Mouse (Mus musculus) stomach, embryonic 16.5 days (tissue): ENCODE data around the gene Purb. TPM values are rescaled to one million over a fixed set of nuclear protein-coding genes. Genes with fewer than 3 reads are reported as not detected.

ENCODE experiments used
- ATAC-seq: fragments of 200-750 bp; cut with Nextera tagmentation; 2 replicates; pipeline ENCODE4 v1.8.0; 2017; ENCODE audit warnings: moderate number of reproducible peaks, moderate TSS enrichment; ENCODE audit not compliant: insufficient read depth, low FRiP score
- H3K27ac ChIP-seq: fragments of 300-500 bp; sonication (generic); 2 replicates; pipeline ENCODE4 v1.5.1; 2014; ENCODE audit warnings: low read length
- H3K27me3 ChIP-seq: fragments of 300-500 bp; sonication (generic); 2 replicates; pipeline ENCODE4 v1.6.1; 2014; ENCODE audit warnings: low read length, control low read depth, mixed read lengths; ENCODE audit not compliant: control insufficient read depth, insufficient read depth
- H3K36me3 ChIP-seq: fragments of 300-500 bp; sonication (generic); 2 replicates; pipeline ENCODE4 v1.6.1; 2014; ENCODE audit warnings: low read length; ENCODE audit not compliant: control insufficient read depth, insufficient read depth
- H3K4me1 ChIP-seq: fragments of 300-500 bp; sonication (generic); 2 replicates; pipeline ENCODE4 v1.6.1; 2014; ENCODE audit warnings: low read length, control low read depth, mixed read lengths; ENCODE audit not compliant: control insufficient read depth, insufficient read depth
- H3K4me2 ChIP-seq: fragments of 300-500 bp; sonication (generic); 2 replicates; pipeline ENCODE4 v1.6.1; 2014; ENCODE audit warnings: low read depth, low read length, mixed read lengths
- H3K4me3 ChIP-seq: fragments of 300-500 bp; sonication (generic); replicated peaks from 2 replicates; pipeline ENCODE4 v1.5.1; 2014; ENCODE audit warnings: mild to moderate bottlenecking, low read length
- H3K9ac ChIP-seq: fragments of 300-500 bp; sonication (generic); 2 replicates; pipeline ENCODE4 v1.6.1; 2014; ENCODE audit warnings: low read length
- H3K9me3 ChIP-seq: fragments of 300-500 bp; sonication (generic); replicated peaks from 2 replicates; pipeline ENCODE4 v1.6.1; 2016; ENCODE audit warnings: low read length, control low read depth; ENCODE audit not compliant: control insufficient read depth
- WGBS: fragments of 180-500 bp; shearing (Covaris S2); extraction: QIAGEN DNeasy Blood & Tissue Kit; methylation state at CpG from one replicate; pipeline ENCODE4 v1.1.7; 2014; 5-methylcytosine and 5-hydroxymethylcytosine counted together
- polyA plus RNA-seq: library from polyadenylated mRNA; unstranded; fragments of >200 nt; fragmentation: Nextera tagmentation; extraction: Ambion mirVana; gene quantifications from 2 replicates; pipeline ENCODE4 v1.2.1, GENCODE M21; 2015

Gene Purb
- polyA plus RNA-seq, 1 experiment from 2014 or later: 30.9 TPM

DNA sequence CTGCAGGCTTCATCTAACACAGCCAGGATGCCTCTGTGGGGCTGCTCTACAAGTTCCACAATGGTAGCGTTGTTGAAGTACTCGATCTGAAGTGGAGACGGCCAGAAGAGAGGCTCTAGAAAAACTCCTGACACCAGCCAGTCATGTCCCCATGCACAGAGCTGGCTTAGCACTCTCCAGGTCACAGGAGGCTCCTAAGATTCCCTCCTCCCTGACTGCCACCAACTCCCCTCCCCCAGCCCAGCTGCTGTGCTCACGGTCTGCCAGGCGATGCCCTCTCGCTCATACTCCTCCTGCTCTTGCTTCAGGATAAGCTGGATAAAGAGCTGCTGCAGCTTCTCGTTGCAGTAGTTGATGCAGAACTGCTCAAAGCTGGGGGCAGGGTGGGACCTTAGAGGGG lies 39.1 kb upstream of the Purb start:
- Histone ChIP-seq H3K9ac (no peak overlapping the region), H3K27me3 (no peaks in the 10 kb centered on the region), H3K4me1 (no peaks in the 10 kb centered on the region), H3K4me3 (no peak overlapping the region), H3K27ac (no peak overlapping the region), H3K36me3 (no peaks in the 10 kb centered on the region), H3K9me3 (no peaks in the 10 kb centered on the region), H3K4me2 (no peak overlapping the region)
- no peak for ATAC-seq
- 36% methylated on average over 7 of the region's 7 CpGs for WGBS

DNA sequence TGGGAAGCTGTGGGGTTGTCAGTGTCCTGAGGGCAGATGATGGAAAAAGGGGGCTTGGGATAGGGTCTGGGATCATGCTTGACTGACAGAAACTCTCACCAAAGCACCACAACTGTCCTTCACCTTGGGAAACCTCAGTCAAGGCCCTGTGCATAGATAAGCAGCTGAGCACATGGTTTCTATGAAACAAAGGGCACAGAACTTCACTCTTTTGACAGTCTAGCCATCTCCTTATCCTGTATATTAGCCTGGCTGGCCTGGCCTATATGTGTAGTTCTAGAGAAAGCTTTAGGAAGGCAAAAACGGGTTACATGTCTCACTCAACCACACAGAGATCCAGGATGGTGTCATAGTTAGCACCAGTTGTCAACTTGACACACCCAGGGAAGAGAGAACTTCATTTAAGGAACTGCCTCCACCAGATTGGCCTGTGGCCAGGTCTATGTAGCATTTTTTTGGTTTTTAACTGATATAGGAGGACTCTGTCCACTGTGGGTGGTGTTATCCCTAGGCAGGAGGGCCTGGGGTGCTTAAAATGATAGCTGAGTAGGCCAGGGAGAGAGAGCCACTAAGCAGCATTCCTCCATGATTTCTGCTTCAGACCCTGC lies 32.7 kb upstream of the Purb start:
- H3K4me1 ChIP-seq: no peaks in the 10 kb centered on the region
- no peaks in the 10 kb centered on the region for H3K27me3 ChIP-seq
- H3K4me3 ChIP-seq: no peak overlapping the region
- H3K36me3 ChIP-seq: no peaks in the 10 kb centered on the region
- H3K27ac ChIP-seq: no peak overlapping the region
- no peak for ATAC-seq
- H3K9ac ChIP-seq: no peak overlapping the region
- WGBS: 54% methylated on average over 1 of the region's 1 CpGs
- no peak overlapping the region for H3K4me2 ChIP-seq
- no peaks in the 10 kb centered on the region for H3K9me3 ChIP-seq

DNA sequence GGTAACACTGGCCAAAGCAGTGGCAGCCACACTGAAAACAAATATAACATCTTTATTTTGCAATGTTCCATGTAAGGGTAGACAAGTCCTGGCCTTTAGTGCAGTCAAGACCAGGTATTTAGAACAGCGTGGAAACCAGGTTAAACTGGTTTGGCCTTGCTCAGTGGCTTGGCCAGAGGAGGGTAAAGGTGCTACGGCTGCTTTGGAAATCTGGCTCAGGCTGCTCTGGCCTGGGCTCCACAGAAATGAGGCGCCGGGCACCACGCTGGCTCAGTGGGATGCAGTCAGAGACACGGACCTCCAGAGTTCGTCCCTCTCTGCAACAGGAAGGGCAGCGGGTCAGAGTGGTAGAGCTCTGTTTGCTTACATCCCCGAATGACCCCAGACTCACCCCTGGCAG lies 30.8 kb upstream of the Purb start:
- no peak for ATAC-seq

DNA sequence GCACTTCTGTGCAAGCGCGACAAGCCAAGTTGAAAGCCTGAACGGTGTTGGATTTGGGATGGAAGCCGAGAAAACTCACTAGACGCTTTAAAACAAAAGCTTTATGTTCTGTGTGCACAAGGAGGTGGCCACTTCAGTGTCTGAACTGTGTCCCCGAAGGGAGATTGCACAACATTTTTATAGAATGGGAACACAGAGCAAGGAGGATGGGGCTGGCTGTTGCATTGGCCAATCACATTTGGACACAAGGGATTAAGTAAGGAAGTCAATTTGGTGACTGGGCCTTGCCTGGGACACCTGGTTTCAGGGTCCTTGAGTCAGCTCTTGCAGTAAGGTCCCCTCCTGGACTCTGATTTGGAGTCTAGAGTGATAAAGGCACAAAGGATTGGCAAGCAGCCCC lies 29.0 kb upstream of the Purb start:
- 62% methylated on average over 6 of the region's 6 CpGs for WGBS
- Histone ChIP-seq H3K9me3 (no peaks in the 10 kb centered on the region), H3K27me3 (no peaks in the 10 kb centered on the region), H3K4me3 (no peak overlapping the region), H3K4me1 (no peaks in the 10 kb centered on the region), H3K27ac (no peak overlapping the region), H3K9ac (no peak overlapping the region), H3K36me3 (no peaks in the 10 kb centered on the region), H3K4me2 (no peak overlapping the region)
- no peak for ATAC-seq

More for the DNA sequence above, 30.8 kb upstream of the Purb start:
- Histone ChIP-seq H3K9me3 (no peaks in the 10 kb centered on the region), H3K4me1 (no peaks in the 10 kb centered on the region), H3K27ac (no peak overlapping the region), H3K4me2 (no peak overlapping the region), H3K4me3 (no peak overlapping the region), H3K9ac (no peak overlapping the region), H3K36me3 (no peaks in the 10 kb centered on the region), H3K27me3 (no peaks in the 10 kb centered on the region)
- 68% methylated on average over 9 of the region's 9 CpGs for WGBS

DNA sequence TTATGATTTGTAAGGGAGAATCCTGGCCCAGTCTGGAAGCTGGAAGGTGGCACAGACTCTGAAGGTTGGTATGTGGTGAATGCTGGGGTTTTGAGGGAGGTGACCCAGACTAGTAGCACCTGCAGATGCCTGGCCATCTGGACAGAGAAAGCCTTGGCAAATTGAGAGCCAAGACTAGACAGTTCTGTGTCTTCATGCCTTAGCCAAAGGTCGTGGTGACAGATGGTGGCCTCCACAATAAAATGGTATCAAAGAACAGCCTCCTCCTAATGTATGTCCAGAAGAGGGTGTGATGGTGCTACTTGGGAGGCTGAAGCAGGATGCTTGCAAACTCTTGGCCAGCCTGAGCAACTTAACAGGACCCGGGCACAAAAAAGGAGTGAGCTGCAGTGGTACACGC lies 28.5 kb upstream of the Purb start:
- no peak overlapping the region for H3K9ac ChIP-seq
- ATAC-seq: no peak
- H3K36me3 ChIP-seq: no peaks in the 10 kb centered on the region
- H3K27ac ChIP-seq: no peak overlapping the region
- 70% methylated on average over 3 of the region's 3 CpGs for WGBS
- no peaks in the 10 kb centered on the region for H3K4me1 ChIP-seq
- no peaks in the 10 kb centered on the region for H3K27me3 ChIP-seq
- H3K9me3 ChIP-seq: no peaks in the 10 kb centered on the region
- H3K4me3 ChIP-seq: no peak overlapping the region
- H3K4me2 ChIP-seq: no peak overlapping the region

DNA sequence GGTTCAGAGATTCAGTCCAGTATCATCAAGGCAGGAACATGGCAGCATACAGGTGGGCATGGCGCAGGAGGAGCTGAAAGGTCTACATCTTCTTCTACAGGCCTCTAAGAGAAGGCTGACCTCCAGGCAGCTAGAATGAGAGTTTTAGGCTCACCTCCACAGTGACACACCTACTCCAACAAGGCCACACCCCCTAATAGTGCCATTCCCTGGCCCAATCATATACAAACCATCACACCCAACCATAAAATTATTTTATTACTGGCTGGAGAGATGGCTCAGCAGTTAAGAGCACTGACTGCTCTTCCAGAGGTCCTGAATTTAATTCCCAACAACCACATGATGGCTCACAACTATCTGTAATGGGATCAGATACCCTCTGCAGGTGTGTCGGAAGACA lies 26.8 kb upstream of the Purb start:
- no peaks in the 10 kb centered on the region for H3K36me3 ChIP-seq
- no peak for ATAC-seq
- H3K27ac ChIP-seq: no peak overlapping the region
- no peaks in the 10 kb centered on the region for H3K4me1 ChIP-seq
- H3K4me2 ChIP-seq: no peak overlapping the region
- H3K9me3 ChIP-seq: no peaks in the 10 kb centered on the region
- no peak overlapping the region for H3K4me3 ChIP-seq
- WGBS: 91% methylated on average over 2 of the region's 2 CpGs
- no peak overlapping the region for H3K9ac ChIP-seq
- H3K27me3 ChIP-seq: no peaks in the 10 kb centered on the region

DNA sequence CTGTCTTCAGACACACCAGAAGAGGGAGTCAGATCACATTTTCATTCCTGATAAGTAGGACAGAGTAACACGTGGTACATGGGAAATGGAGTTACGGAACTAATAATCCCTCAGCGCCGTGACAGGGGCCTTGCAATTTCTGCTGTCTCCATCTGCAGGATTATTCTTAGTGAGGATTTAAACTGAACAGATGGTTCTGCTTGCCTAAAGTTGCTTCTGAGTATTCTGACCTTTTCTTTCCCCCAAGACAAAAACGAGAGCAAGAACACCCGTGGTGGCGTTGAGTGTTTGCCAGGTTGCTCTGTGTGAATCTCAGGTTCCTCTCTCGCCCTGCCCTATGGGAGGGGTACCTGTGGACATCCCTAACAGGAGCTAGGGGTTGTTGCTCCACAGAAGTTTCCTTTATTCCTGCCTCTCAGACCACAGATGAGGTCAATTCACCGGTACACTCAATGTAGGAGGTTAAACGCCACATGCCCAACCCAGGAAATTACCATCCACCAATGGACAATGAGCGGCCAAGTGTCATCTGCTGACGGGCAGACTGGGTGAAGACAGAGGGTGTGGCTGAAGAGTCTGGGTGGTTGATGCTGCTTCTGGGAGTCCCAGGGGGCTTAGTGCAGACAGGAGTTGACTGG lies 21.7 kb upstream of the Purb start:
- Histone ChIP-seq H3K9me3 (no peaks in the 10 kb centered on the region), H3K9ac (no peak overlapping the region), H3K27ac (no peak overlapping the region), H3K27me3 (no peaks in the 10 kb centered on the region), H3K4me1 (no peaks in the 10 kb centered on the region), H3K4me2 (no peak overlapping the region), H3K4me3 (no peak overlapping the region), H3K36me3 (no peaks in the 10 kb centered on the region)
- no peak for ATAC-seq
- WGBS: 72% methylated on average over 12 of the region's 12 CpGs

DNA sequence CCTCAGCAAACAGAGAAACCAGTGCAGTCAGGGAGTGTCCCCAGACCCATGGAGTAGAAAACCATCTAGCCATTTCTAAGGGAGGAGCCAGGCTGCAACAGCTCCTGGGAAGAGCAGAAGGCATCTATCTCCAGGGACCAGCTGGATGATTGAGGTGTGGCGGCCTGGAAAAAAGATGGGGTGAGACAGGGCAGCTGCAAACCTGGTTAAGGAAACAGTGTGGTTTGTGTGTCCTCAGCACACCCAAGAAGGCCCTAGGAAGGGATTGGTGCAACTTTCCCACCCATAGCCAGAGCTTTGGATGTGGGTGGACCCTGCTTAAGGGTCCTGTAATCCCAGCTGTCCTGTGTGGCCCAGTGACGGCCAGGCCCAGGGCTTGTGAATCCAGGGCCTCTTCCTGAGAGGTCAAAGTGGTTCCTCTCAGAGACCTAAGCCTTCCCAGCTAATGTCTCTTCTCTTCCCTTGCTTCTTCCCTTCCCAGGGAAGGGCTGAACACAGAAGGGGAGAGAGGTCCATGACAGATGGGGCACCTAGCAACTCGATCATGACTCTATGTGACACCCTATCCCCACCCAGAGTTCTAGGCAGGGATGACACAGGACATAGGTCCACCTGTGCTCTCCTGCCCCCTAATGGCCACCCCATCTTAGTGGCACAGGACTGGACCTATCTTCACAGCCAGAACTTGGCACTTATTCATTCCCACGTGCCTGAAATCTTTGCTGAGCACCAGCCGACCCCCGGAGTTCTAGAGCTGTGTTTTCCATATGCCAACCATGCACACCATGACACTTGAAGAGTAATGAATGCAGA lies 14.2 kb upstream of the Purb start:
- Histone ChIP-seq H3K4me3 (no peak overlapping the region), H3K4me2 (no peak overlapping the region), H3K27ac (no peak overlapping the region), H3K4me1 (no peaks in the 10 kb centered on the region), H3K36me3 (no peaks in the 10 kb centered on the region), H3K27me3 (no peaks in the 10 kb centered on the region), H3K9ac (no peak overlapping the region), H3K9me3 (no peaks in the 10 kb centered on the region)
- ATAC-seq: peak; percentile 53
- WGBS: 48% methylated on average over 6 of the region's 6 CpGs

DNA sequence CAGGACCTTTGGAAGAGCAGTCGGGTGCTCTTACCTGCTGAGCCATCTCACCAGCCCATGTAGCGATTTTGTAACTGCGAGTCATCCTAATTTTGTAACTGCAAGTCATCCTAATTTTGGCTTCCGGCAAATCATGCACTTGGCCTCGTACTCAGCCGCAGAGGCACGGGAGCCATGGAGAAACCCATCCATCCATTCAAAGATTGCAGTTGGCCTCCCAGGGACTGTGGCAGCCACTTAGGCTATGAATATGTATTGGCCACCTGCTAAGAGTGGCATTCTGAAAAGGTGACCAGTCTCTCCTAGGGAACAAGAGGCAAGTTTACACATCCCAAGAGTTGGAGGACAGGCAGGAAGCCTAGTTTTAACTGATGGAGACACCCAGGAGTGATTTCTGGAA lies 13.5 kb upstream of the Purb start:
- no peak overlapping the region for H3K4me3 ChIP-seq
- ATAC-seq: no peak
- H3K9ac ChIP-seq: no peak overlapping the region
- H3K4me2 ChIP-seq: no peak overlapping the region
- 85% methylated on average over 7 of the region's 7 CpGs for WGBS
- H3K27ac ChIP-seq: no peak overlapping the region
- no peaks in the 10 kb centered on the region for H3K36me3 ChIP-seq
- H3K4me1 ChIP-seq: no peaks in the 10 kb centered on the region
- no peaks in the 10 kb centered on the region for H3K9me3 ChIP-seq
- no peaks in the 10 kb centered on the region for H3K27me3 ChIP-seq
